Mouse (Mus musculus) stomach, postnatal 0 days (tissue): ENCODE measurements at regions not wholly inside any gene's neighbourhood (a gene's known extent, or its start where the extent isn't known, plus 50 kb on each side); places are given as distances from the start of the nearest gene placed in this dataset.

Experiments
- ATAC-seq: fragments of 200-750 bp; cut with Nextera tagmentation; 2 replicates; pipeline ENCODE4 v1.8.0; 2017; ENCODE audit not compliant: low FRiP score, low TSS enrichment
- DNase-seq: peaks from one replicate; pipeline ENCODE4 v3.0.0-alpha.2; 2016; ENCODE audit warnings: low spot score
- H3K27ac ChIP-seq: fragments of 300-500 bp; sonication (generic); replicated peaks from 2 replicates; pipeline ENCODE4 v1.5.1; 2014; ENCODE audit warnings: mild to moderate bottlenecking, control low read depth
- H3K27me3 ChIP-seq: fragments of 300-500 bp; sonication (generic); 2 replicates; pipeline ENCODE4 v1.6.1; 2014; ENCODE audit warnings: low read length; ENCODE audit not compliant: control insufficient read depth, insufficient read depth
- H3K36me3 ChIP-seq: fragments of 300-500 bp; sonication (generic); 2 replicates; pipeline ENCODE4 v1.6.1; 2014; ENCODE audit warnings: low read length, mixed read lengths; ENCODE audit not compliant: control insufficient read depth, insufficient read depth
- H3K4me1 ChIP-seq: fragments of 300-500 bp; sonication (generic); replicated peaks from 2 replicates; pipeline ENCODE4 v1.6.1; 2014; ENCODE audit warnings: antibody characterized with exemption; ENCODE audit not compliant: control insufficient read depth, insufficient read depth
- H3K4me2 ChIP-seq: fragments of 300-500 bp; sonication (generic); replicated peaks from 2 replicates; pipeline ENCODE4 v1.6.1; 2014; ENCODE audit warnings: low read depth, mild to moderate bottlenecking, control low read depth, moderate library complexity
- H3K4me3 ChIP-seq: fragments of 300-500 bp; sonication (generic); 2 replicates; pipeline ENCODE4 v1.5.1; 2014; ENCODE audit warnings: low read depth, low read length, control low read depth
- H3K9ac ChIP-seq: fragments of 300-500 bp; sonication (generic); 2 replicates; pipeline ENCODE4 v1.6.1; 2014; ENCODE audit warnings: mild to moderate bottlenecking, low read length, control low read depth, mixed read lengths
- H3K9me3 ChIP-seq: fragments of 300-500 bp; sonication (generic); 2 replicates; pipeline ENCODE4 v1.6.1; 2016; ENCODE audit warnings: low read length; ENCODE audit not compliant: control insufficient read depth
- CTCF ChIP-seq: IDR thresholded peaks from 2 replicates; pipeline ENCODE4 v1.5.1; 2016; ENCODE audit warnings: antibody characterized with exemption, low read depth, mild to moderate bottlenecking, moderate library complexity
- EP300 ChIP-seq: optimal IDR thresholded peaks from 2 replicates; pipeline ENCODE3; 2016; ENCODE audit warnings: antibody characterized with exemption
- WGBS: fragments of 180-500 bp; shearing (Covaris S2); extraction: QIAGEN DNeasy Blood & Tissue Kit; methylation state at CpG from one replicate; pipeline ENCODE4 v1.1.7; 2014; 5-methylcytosine and 5-hydroxymethylcytosine counted together

DNA sequence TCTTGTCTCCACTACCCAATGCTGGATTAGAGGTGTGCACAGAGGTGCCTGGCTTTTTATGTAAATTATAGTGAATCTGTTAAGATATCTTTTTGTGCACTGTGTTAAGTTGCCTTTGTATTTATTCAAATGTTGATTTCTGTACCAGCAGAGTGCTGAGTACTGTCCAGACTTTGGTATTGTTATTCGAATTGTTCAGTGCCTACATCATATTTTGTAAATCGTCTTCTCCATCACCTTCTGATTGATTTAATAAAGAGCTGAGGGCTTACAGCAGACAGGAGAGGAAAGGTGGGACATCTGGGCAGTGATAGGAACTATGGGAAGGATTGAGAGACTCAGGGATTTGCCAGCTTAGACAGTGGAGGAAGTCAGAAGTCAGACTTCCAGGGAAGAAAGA is 270.2 kb upstream of the Kazn start:
- H3K9me3 ChIP-seq = no peaks in the 10 kb centered on the region
- ATAC-seq (no peak), DNase-seq (no peak)
- H3K4me1 ChIP-seq = no peaks in the 10 kb centered on the region
- WGBS = 79% methylated on average over 2 of the region's 2 CpGs
- H3K9ac ChIP-seq = no peak overlapping the region
- no peak overlapping the region for H3K27ac ChIP-seq
- H3K4me2 ChIP-seq = no peak overlapping the region
- TF ChIP-seq EP300 (no peak), CTCF (no peak)
- no peaks in the 10 kb centered on the region for H3K27me3 ChIP-seq
- H3K4me3 ChIP-seq = no peak overlapping the region
- no peaks in the 10 kb centered on the region for H3K36me3 ChIP-seq

GRCm38 (mm10) chr4:142506383-142507211 is 267.4 kb upstream of the Kazn start:
- no peaks in the 10 kb centered on the region for H3K27me3 ChIP-seq
- no peak overlapping the region for H3K4me3 ChIP-seq
- no peak overlapping the region for H3K4me2 ChIP-seq
- H3K9ac ChIP-seq = no peak overlapping the region
- H3K4me1 ChIP-seq = no peaks in the 10 kb centered on the region
- no peak; the same call in 1 of the 2 replicates for TF ChIP-seq CTCF
- TF ChIP-seq EP300 = no peak
- DNase-seq (no peak), ATAC-seq (no peak)
- WGBS = 18% methylated on average over 12 of the region's 13 CpGs
- no peak overlapping the region for H3K27ac ChIP-seq
- H3K9me3 ChIP-seq = no peaks in the 10 kb centered on the region
- no peaks in the 10 kb centered on the region for H3K36me3 ChIP-seq

DNA sequence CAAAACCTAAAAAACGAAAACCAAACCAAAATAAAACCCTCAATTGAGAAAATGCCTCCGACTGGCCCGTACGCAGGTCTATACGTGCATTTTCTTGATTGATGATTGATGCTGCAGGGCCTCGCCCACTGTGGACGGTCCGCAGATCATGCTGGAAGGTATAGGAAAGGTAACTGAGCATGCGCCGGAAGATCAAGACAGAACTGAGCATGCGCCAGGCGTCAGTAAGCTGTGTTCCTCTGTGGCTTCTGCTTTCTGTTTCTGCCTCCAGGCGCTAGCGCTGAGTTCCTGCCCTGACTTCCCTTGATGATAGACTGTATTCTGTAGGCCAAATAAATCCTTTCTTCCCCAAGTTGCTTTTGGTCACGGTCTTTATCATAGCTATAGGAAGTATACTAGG is 264.6 kb upstream of the Kazn start:
- TF ChIP-seq CTCF (no peak), EP300 (no peak)

GRCm38 (mm10) chr4:142501177-142501576 is 262.0 kb upstream of the Kazn start:
- 80% methylated on average over 8 of the region's 8 CpGs for WGBS
- DNase-seq = no peak

More for the DNA sequence above, 264.6 kb upstream of the Kazn start:
- H3K9me3 ChIP-seq = no peaks in the 10 kb centered on the region
- ATAC-seq (no peak), DNase-seq (no peak)
- no peak overlapping the region for H3K4me3 ChIP-seq
- no peak overlapping the region for H3K27ac ChIP-seq
- no peaks in the 10 kb centered on the region for H3K27me3 ChIP-seq
- H3K9ac ChIP-seq = no peak overlapping the region
- WGBS = 91% methylated on average over 15 of the region's 15 CpGs
- no peak overlapping the region for H3K4me2 ChIP-seq
- no peaks in the 10 kb centered on the region for H3K4me1 ChIP-seq
- H3K36me3 ChIP-seq = no peaks in the 10 kb centered on the region

GRCm38 (mm10) chr4:142500541-142500940 is 261.3 kb upstream of the Kazn start:
- 84% methylated on average over 7 of the region's 7 CpGs for WGBS
- Histone ChIP-seq H3K9ac (no peak overlapping the region), H3K4me2 (no peak overlapping the region), H3K9me3 (no peaks in the 10 kb centered on the region), H3K36me3 (no peaks in the 10 kb centered on the region), H3K4me3 (no peak overlapping the region), H3K27me3 (no peaks in the 10 kb centered on the region), H3K4me1 (no peaks in the 10 kb centered on the region), H3K27ac (no peak overlapping the region)
- DNase-seq = no peak
- no peak for ATAC-seq
- TF ChIP-seq CTCF (no peak), EP300 (no peak)

More at GRCm38 (mm10) chr4:142501177-142501576, 262.0 kb upstream of the Kazn start:
- Histone ChIP-seq H3K4me2 (no peak overlapping the region), H3K4me3 (no peak overlapping the region), H3K27ac (no peak overlapping the region), H3K9me3 (no peaks in the 10 kb centered on the region), H3K9ac (no peak overlapping the region), H3K27me3 (no peaks in the 10 kb centered on the region), H3K4me1 (no peaks in the 10 kb centered on the region), H3K36me3 (no peaks in the 10 kb centered on the region)
- TF ChIP-seq EP300 = no peak
- TF ChIP-seq CTCF = no peak
- ATAC-seq = no peak

- H3K27ac ChIP-seq = no peak overlapping the region
- H3K4me3 ChIP-seq = no peak overlapping the region
- H3K36me3 ChIP-seq = no peaks in the 10 kb centered on the region
- no peak overlapping the region for H3K4me2 ChIP-seq
- H3K9ac ChIP-seq = no peak overlapping the region
- no peaks in the 10 kb centered on the region for H3K27me3 ChIP-seq
- DNase-seq = no peak
- 57% methylated on average over 12 of the region's 12 CpGs for WGBS
- H3K4me1 ChIP-seq = no peaks in the 10 kb centered on the region; the same call in 1 of the 2 replicates
- no peak for ATAC-seq
- no peaks in the 10 kb centered on the region for H3K9me3 ChIP-seq
- TF ChIP-seq EP300 (no peak), CTCF (no peak)
These were observed 257.4 kb upstream of the Kazn start for GRCm38 (mm10) chr4:142496605-142497004.
